Mouse (Mus musculus): ENCODE results near the gene Itga1. TPM values are rescaled to one million over a fixed set of nuclear protein-coding genes. Genes with fewer than 3 reads are reported as not detected.

The Itga1 gene
- total RNA-seq, 2 experiments from 2014 or later = 13.7 to 13.9 TPM

- DNase-seq = no peak
- intact Hi-C loops (cut with DNase I) = no loop called here
These were observed 99.6 kb downstream of the Itga1 start for GRCm38 (mm10) chr13:115002155-115002554.

- no peak for DNase-seq
- intact Hi-C loops (cut with DNase I) = no loop called here
These were observed 102.2 kb downstream of the Itga1 start for GRCm38 (mm10) chr13:114999582-114999981.

GRCm38 (mm10) chr13:114998100-114998499, 103.7 kb downstream of the Itga1 start:
- intact Hi-C loops (cut with DNase I) = no loop called here
- no peak for DNase-seq

- DNase-seq = no peak
- intact Hi-C loops (cut with DNase I) = no loop called here
These were observed 109.3 kb downstream of the Itga1 start for GRCm38 (mm10) chr13:114992260-114993014.

- DNase-seq = no peak
- intact Hi-C loops (cut with DNase I) = loop anchor here (10.0 kb wide), 1 partner anchor 227 kb away; no protein-coding TSS in a partner anchor
These were observed 114.1 kb downstream of the Itga1 start for GRCm38 (mm10) chr13:114987668-114988067.

GRCm38 (mm10) chr13:114987161-114987560, 114.6 kb downstream of the Itga1 start:
- DNase-seq = no peak
- intact Hi-C loops (cut with DNase I) = loop anchor here (10.0 kb wide), 1 partner anchor 228 kb away; no protein-coding TSS in a partner anchor

- DNase-seq = no peak
- intact Hi-C loops (cut with DNase I) = loop anchor here (10.0 kb wide), 1 partner anchor 230 kb away; no protein-coding TSS in a partner anchor
These were observed 117.1 kb downstream of the Itga1 start for GRCm38 (mm10) chr13:114984658-114985057.

GRCm38 (mm10) chr13:114983116-114983515, 118.6 kb downstream of the Itga1 start:
- DNase-seq = no peak
- intact Hi-C loops (cut with DNase I) = loop anchor here (10.0 kb wide), 1 partner anchor 232 kb away; no protein-coding TSS in a partner anchor

GRCm38 (mm10) chr13:114980831-114981419, 120.8 kb downstream of the Itga1 start:
- intact Hi-C loops (cut with DNase I) = loop anchor here (10.0 kb wide), 1 partner anchor 234 kb away; no protein-coding TSS in a partner anchor

GRCm38 (mm10) chr13:114974484-114975042, 127.2 kb downstream of the Itga1 start:
- DNase-seq = no peak
- intact Hi-C loops (cut with DNase I) = no loop called here

More at GRCm38 (mm10) chr13:114980831-114981419, 120.8 kb downstream of the Itga1 start:
- no peak for DNase-seq

GRCm38 (mm10) chr13:114971905-114972304, 129.9 kb downstream of the Itga1 start:
- intact Hi-C loops (cut with DNase I) = no loop called here
- DNase-seq = no peak

GRCm38 (mm10) chr13:114964233-114964632, 137.5 kb downstream of the Itga1 start:
- peak; percentile 78 for DNase-seq
- intact Hi-C loops (cut with DNase I) = loop anchor here (5.0 to 10.0 kb wide), 2 partner anchors 132 to 1089 kb away; no protein-coding TSS in a partner anchor

GRCm38 (mm10) chr13:114954516-114954915, 147.2 kb downstream of the Itga1 start:
- no peak for DNase-seq
- intact Hi-C loops (cut with DNase I) = no loop called here

GRCm38 (mm10) chr13:114933541-114933940, 168.2 kb downstream of the Itga1 start:
- intact Hi-C loops (cut with DNase I) = no loop called here
- DNase-seq = no peak

GRCm38 (mm10) chr13:114931775-114932294, 169.9 kb downstream of the Itga1 start, which contains the start of gene Itga2:
TSS of gene Itga2 (minus strand) at chr13:114932100.
- intact Hi-C loops (cut with DNase I) = no loop called here

GRCm38 (mm10) chr13:114930996-114931649, 170.6 kb downstream of the Itga1 start:
- DNase-seq = no peak
- intact Hi-C loops (cut with DNase I) = no loop called here

More at GRCm38 (mm10) chr13:114931775-114932294, 169.9 kb downstream of the Itga1 start, which contains the start of gene Itga2:
- DNase-seq = peak; percentile 37

GRCm38 (mm10) chr13:114924785-114925184, 177.0 kb downstream of the Itga1 start:
- DNase-seq = no peak
- intact Hi-C loops (cut with DNase I) = no loop called here

- intact Hi-C loops (cut with DNase I) = no loop called here
- peak; percentile 64 for DNase-seq
These were observed 178.4 kb downstream of the Itga1 start for GRCm38 (mm10) chr13:114923331-114923730.

- DNase-seq = no peak
- intact Hi-C loops (cut with DNase I) = no loop called here
These were observed 186.0 kb downstream of the Itga1 start for GRCm38 (mm10) chr13:114915767-114916166.

- no peak for DNase-seq
- intact Hi-C loops (cut with DNase I) = no loop called here
These were observed 186.8 kb downstream of the Itga1 start for GRCm38 (mm10) chr13:114914963-114915362.
